Mouse (Mus musculus) olfactory bulb, adult 2 months (tissue): ENCODE measurements around the gene Sftpa1.

Experiments used
- CTCF ChIP-seq: fragments of 200-500 bp; IDR thresholded peaks from 2 replicates; pipeline ENCODE4 v1.5.1; 2012; ENCODE audit warnings: low read depth, mild to moderate bottlenecking, low read length, moderate library complexity; ENCODE audit not compliant: insufficient read depth
- POLR2A ChIP-seq: fragments of 200-500 bp; IDR thresholded peaks from 2 replicates; pipeline ENCODE4 v1.6.1; 2012; ENCODE audit warnings: mild to moderate bottlenecking, low read depth, low read length, moderate library complexity; ENCODE audit not compliant: insufficient read depth

GRCm38 (mm10) chr14:41162663-41163062 lies 31.1 kb downstream of the Sftpa1 start:
- TF ChIP-seq CTCF (peak; percentile 45; the same call in 1 of the 2 replicates), POLR2A (no peak)
